Mouse (Mus musculus): ENCODE data around the gene Ppp1r17.

The Ppp1r17 gene

GRCm38 (mm10) chr6:56017291-56017994 lies at the start of gene Ppp1r17:
Gene Ppp1r17, plus strand, starts transcription at chr6:56017497.
- H3K36me3 ChIP-seq (ENCODE audit: insufficient read depth, low read length) = no peaks in the 10 kb centered on the region
- no peaks in the 10 kb centered on the region; the same call in 1 of the 2 replicates for H3K27me3 ChIP-seq (ENCODE audit: insufficient read depth, low read length)
- H3K4me1 ChIP-seq (replicated peaks; ENCODE audit: low read depth, low read length) = no peaks in the 10 kb centered on the region
- no peak within 1 kb of the TSS for H3K4me3 ChIP-seq (replicated peaks; ENCODE audit: low read length)
- H3K9me3 ChIP-seq (ENCODE audit: low read length) = no peaks in the 10 kb centered on the region
- TF ChIP-seq POU5F1 (IDR thresholded peaks at IDR 0.05; ENCODE audit: borderline replicate concordance, low read length) (no peak), CTCF (conservative IDR thresholded peaks at IDR 0.05; ENCODE audit: low read length) (no peak), NANOG (IDR thresholded peaks at IDR 0.05; ENCODE audit: borderline replicate concordance, low read length) (no peak)

GRCm38 (mm10) chr6:55972998-55973397 lies 44.3 kb upstream of the Ppp1r17 start:
- no peak for TF ChIP-seq NANOG (IDR thresholded peaks at IDR 0.05; ENCODE audit: borderline replicate concordance, low read length)
- TF ChIP-seq CTCF (conservative IDR thresholded peaks at IDR 0.05; ENCODE audit: low read length) = peak; percentile 27; the same call in 1 of the 2 replicates
- TF ChIP-seq POU5F1 (IDR thresholded peaks at IDR 0.05; ENCODE audit: borderline replicate concordance, low read length) = no peak
- Histone ChIP-seq H3K36me3 (ENCODE audit: insufficient read depth, low read length) (no peaks in the 10 kb centered on the region), H3K27me3 (ENCODE audit: insufficient read depth, low read length) (no peaks in the 10 kb centered on the region), H3K4me1 (replicated peaks; ENCODE audit: low read depth, low read length) (no peaks in the 10 kb centered on the region), H3K4me3 (replicated peaks; ENCODE audit: low read length) (no peak overlapping the region), H3K9me3 (ENCODE audit: low read length) (no peaks in the 10 kb centered on the region)

GRCm38 (mm10) chr6:55979766-55980165 lies 37.5 kb upstream of the Ppp1r17 start:
- Histone ChIP-seq H3K27me3 (ENCODE audit: insufficient read depth, low read length) (no peaks in the 10 kb centered on the region), H3K9me3 (ENCODE audit: low read length) (no peaks in the 10 kb centered on the region), H3K4me3 (replicated peaks; ENCODE audit: low read length) (no peak overlapping the region), H3K36me3 (ENCODE audit: insufficient read depth, low read length) (no peaks in the 10 kb centered on the region), H3K4me1 (replicated peaks; ENCODE audit: low read depth, low read length) (no peaks in the 10 kb centered on the region)
- TF ChIP-seq NANOG (IDR thresholded peaks at IDR 0.05; ENCODE audit: borderline replicate concordance, low read length) (no peak), CTCF (conservative IDR thresholded peaks at IDR 0.05; ENCODE audit: low read length) (no peak), POU5F1 (IDR thresholded peaks at IDR 0.05; ENCODE audit: borderline replicate concordance, low read length) (no peak)

- TF ChIP-seq CTCF (conservative IDR thresholded peaks at IDR 0.05; ENCODE audit: low read length) = no peak
- TF ChIP-seq NANOG (IDR thresholded peaks at IDR 0.05; ENCODE audit: borderline replicate concordance, low read length) = no peak
- TF ChIP-seq POU5F1 (IDR thresholded peaks at IDR 0.05; ENCODE audit: borderline replicate concordance, low read length) = no peak
Measured at GRCm38 (mm10) chr6:56008711-56009110, 8.6 kb upstream of the Ppp1r17 start.

GRCm38 (mm10) chr6:56012384-56012783 lies 4.9 kb upstream of the Ppp1r17 start:
- H3K27me3 ChIP-seq (ENCODE audit: insufficient read depth, low read length) = no peaks in the 10 kb centered on the region; the same call in 1 of the 2 replicates
- no peak overlapping the region for H3K4me3 ChIP-seq (replicated peaks; ENCODE audit: low read length)
- H3K4me1 ChIP-seq (replicated peaks; ENCODE audit: low read depth, low read length) = no peaks in the 10 kb centered on the region
- H3K9me3 ChIP-seq (ENCODE audit: low read length) = no peaks in the 10 kb centered on the region
- H3K36me3 ChIP-seq (ENCODE audit: insufficient read depth, low read length) = no peaks in the 10 kb centered on the region
- TF ChIP-seq POU5F1 (IDR thresholded peaks at IDR 0.05; ENCODE audit: borderline replicate concordance, low read length) = no peak
- no peak for TF ChIP-seq NANOG (IDR thresholded peaks at IDR 0.05; ENCODE audit: borderline replicate concordance, low read length)
- TF ChIP-seq CTCF (conservative IDR thresholded peaks at IDR 0.05; ENCODE audit: low read length) = no peak

More at GRCm38 (mm10) chr6:56008711-56009110, 8.6 kb upstream of the Ppp1r17 start:
- Histone ChIP-seq H3K27me3 (ENCODE audit: insufficient read depth, low read length) (no peaks in the 10 kb centered on the region), H3K4me3 (replicated peaks; ENCODE audit: low read length) (no peak overlapping the region), H3K9me3 (ENCODE audit: low read length) (no peaks in the 10 kb centered on the region), H3K4me1 (replicated peaks; ENCODE audit: low read depth, low read length) (no peaks in the 10 kb centered on the region), H3K36me3 (ENCODE audit: insufficient read depth, low read length) (no peaks in the 10 kb centered on the region)

- no peak overlapping the region for H3K4me3 ChIP-seq (replicated peaks; ENCODE audit: low read length)
- no peaks in the 10 kb centered on the region for H3K4me1 ChIP-seq (replicated peaks; ENCODE audit: low read depth, low read length)
- H3K36me3 ChIP-seq (ENCODE audit: insufficient read depth, low read length) = no peaks in the 10 kb centered on the region
- H3K9me3 ChIP-seq (ENCODE audit: low read length) = no peaks in the 10 kb centered on the region
- H3K27me3 ChIP-seq (ENCODE audit: insufficient read depth, low read length) = no peaks in the 10 kb centered on the region; the same call in 1 of the 2 replicates
- TF ChIP-seq NANOG (IDR thresholded peaks at IDR 0.05; ENCODE audit: borderline replicate concordance, low read length) = no peak
Measured at GRCm38 (mm10) chr6:56019632-56020031, 2.3 kb downstream of the Ppp1r17 start.

GRCm38 (mm10) chr6:56025533-56025932 lies 8.2 kb downstream of the Ppp1r17 start:
- H3K9me3 ChIP-seq (ENCODE audit: low read length) = no peaks in the 10 kb centered on the region
- no peaks in the 10 kb centered on the region for H3K36me3 ChIP-seq (ENCODE audit: insufficient read depth, low read length)
- no peak overlapping the region for H3K4me3 ChIP-seq (replicated peaks; ENCODE audit: low read length)
- no peaks in the 10 kb centered on the region for H3K4me1 ChIP-seq (replicated peaks; ENCODE audit: low read depth, low read length)
- TF ChIP-seq CTCF (conservative IDR thresholded peaks at IDR 0.05; ENCODE audit: low read length) (peak; percentile 68), NANOG (IDR thresholded peaks at IDR 0.05; ENCODE audit: borderline replicate concordance, low read length) (no peak)
- H3K27me3 ChIP-seq (ENCODE audit: insufficient read depth, low read length) = 0 out of 2 replicates have a peak, but pooled peaks cover 3% of the 10 kb centered on the region

GRCm38 (mm10) chr6:56027318-56027717 lies 10.0 kb downstream of the Ppp1r17 start:
- H3K9me3 ChIP-seq (ENCODE audit: low read length) = no peaks in the 10 kb centered on the region
- 0 out of 2 replicates have a peak, but pooled peaks cover 3% of the 10 kb centered on the region for H3K27me3 ChIP-seq (ENCODE audit: insufficient read depth, low read length)
- no peaks in the 10 kb centered on the region for H3K36me3 ChIP-seq (ENCODE audit: insufficient read depth, low read length)
- H3K4me1 ChIP-seq (replicated peaks; ENCODE audit: low read depth, low read length) = no peaks in the 10 kb centered on the region
- no peak for TF ChIP-seq POU5F1 (IDR thresholded peaks at IDR 0.05; ENCODE audit: borderline replicate concordance, low read length)
- TF ChIP-seq NANOG (IDR thresholded peaks at IDR 0.05; ENCODE audit: borderline replicate concordance, low read length) = no peak
- no peak for TF ChIP-seq CTCF (conservative IDR thresholded peaks at IDR 0.05; ENCODE audit: low read length)
- no peak overlapping the region for H3K4me3 ChIP-seq (replicated peaks; ENCODE audit: low read length)

- no peak overlapping the region for H3K4me3 ChIP-seq (replicated peaks; ENCODE audit: low read length)
Measured at GRCm38 (mm10) chr6:56027966-56028365, 10.7 kb downstream of the Ppp1r17 start.

More at GRCm38 (mm10) chr6:56027966-56028365, 10.7 kb downstream of the Ppp1r17 start:
- no peaks in the 10 kb centered on the region for H3K9me3 ChIP-seq (ENCODE audit: low read length)
- 0 out of 2 replicates have a peak, but pooled peaks cover 3% of the 10 kb centered on the region for H3K27me3 ChIP-seq (ENCODE audit: insufficient read depth, low read length)
- H3K36me3 ChIP-seq (ENCODE audit: insufficient read depth, low read length) = no peaks in the 10 kb centered on the region
- no peaks in the 10 kb centered on the region for H3K4me1 ChIP-seq (replicated peaks; ENCODE audit: low read depth, low read length)
- no peak for TF ChIP-seq CTCF (conservative IDR thresholded peaks at IDR 0.05; ENCODE audit: low read length)
- TF ChIP-seq POU5F1 (IDR thresholded peaks at IDR 0.05; ENCODE audit: borderline replicate concordance, low read length) = no peak
- TF ChIP-seq NANOG (IDR thresholded peaks at IDR 0.05; ENCODE audit: borderline replicate concordance, low read length) = no peak
